Mouse (Mus musculus): Measurements from ENCODE around the gene Cbx4.

Gene Cbx4

DNA sequence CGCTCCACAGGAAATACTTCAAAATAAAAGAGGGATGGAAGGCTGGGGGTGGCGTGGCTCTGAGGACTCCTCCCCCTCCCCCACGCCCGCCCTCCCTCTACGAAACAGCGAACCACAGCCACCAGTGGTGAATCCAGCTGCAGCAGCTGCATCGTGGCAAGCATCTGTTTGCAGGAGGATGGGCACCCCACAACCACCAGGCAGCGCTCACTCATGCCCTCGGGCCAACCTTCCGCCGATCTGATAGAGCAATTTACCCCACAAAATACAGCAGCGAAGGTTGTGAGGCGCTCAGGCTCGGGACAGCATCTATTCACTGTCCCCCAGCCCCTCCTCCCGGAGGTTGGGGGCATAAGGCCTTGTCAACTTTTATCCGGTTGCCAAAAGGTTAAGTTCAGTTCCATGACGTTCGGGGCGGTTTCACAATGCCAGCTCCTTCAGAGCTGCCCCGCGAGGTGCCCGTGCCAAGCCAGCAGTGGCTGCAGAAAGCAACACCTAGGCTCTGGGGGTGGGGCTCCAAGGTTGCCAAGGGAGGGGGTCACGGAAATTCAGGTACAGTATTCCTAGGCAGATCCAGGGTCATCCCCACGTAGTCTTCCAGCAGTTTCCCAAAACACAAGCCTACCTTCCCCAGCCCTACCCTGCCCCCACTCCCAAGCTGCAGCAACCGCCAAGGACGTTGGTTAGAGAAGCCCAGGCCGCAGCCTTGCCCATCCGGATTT is 2.1 kb downstream of the Cbx4 start:
- DNase-seq, result peak; percentile 70

DNA sequence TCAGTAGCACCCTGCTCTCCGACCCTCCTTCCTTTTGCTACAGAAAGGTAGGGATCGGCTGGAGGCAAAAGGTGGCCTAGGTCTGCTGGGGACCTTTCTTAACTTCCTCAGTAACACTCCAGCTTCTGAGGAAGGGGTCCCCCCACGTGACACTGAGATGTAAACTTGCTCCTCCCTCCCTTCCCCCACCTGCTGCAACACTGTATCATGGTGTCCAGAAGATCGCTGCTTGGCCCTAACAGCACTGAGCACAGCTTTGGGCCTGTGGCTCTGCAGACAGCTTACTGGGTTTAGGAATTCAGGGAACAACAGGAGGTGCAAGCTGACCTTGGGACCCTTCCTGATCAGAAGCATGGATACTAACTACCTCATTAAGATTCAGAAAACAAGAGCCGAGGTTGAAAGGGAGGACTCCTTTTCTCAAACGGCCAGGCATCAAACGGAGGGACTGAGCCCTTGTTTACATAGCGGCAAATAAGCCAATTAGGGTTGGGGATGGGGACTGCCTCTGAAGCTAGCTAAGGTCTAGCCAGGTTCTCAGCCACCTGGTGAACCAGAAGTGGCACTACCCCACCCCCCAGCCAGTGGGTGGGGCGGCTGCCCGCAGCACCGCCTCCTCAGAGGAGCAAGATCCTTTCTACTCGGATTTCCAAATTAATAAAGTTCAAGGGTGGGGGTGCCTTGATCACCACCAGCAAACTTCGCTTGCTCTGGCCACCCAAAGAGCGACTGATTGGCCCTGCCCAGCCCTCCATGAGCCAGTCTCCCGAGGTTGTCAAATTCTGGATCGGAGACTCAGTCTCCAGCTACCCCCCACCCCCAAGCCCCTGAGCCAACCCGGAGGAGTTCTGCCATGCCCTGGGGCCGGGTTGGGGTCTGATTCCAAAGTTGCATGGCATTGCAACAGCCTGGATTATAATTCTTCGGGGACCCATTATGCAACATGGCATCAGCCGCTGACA is 3.1 kb downstream of the Cbx4 start:
- peak; percentile 35 for DNase-seq

DNA sequence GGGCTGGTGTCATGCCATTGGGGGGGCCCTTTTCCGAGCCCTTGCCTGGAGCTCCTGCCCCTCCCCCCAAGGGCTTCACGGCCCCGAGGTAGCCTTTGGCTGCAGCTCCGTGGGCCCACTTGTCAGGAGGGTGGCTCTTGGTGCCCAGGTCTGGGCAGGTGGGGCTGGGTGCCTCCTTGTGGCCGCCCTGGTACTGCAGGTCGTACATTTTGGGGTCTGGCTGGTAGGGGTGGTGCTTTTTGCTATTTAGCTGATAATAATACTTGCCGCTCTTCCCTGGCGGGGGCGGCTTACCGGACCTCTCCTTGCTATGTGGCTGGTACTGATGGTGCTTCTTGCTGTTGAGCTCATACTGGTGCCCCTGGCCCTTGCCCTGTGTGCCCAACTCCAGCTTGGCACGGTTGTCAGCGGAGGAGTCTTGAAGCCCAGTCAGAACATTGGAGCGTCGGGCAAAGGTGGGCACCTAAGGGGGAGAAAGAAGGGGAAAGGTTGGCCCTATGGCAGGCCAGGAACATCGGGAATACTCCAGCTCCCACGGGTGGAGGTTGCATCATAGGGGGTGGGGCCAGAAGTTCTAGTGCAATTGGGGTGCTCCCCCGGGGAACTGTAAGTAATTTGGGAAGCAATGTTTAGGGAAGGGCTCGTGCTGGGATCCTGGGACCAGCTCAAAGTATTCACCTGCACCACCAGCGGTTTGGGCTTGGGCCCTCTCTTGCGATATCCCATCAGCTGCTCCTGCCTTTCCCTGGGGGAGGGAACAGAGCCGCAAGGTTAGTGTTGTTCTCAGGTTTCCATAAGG is 4.0 kb downstream of the Cbx4 start:
- DNase-seq, result peak; percentile 55

DNA sequence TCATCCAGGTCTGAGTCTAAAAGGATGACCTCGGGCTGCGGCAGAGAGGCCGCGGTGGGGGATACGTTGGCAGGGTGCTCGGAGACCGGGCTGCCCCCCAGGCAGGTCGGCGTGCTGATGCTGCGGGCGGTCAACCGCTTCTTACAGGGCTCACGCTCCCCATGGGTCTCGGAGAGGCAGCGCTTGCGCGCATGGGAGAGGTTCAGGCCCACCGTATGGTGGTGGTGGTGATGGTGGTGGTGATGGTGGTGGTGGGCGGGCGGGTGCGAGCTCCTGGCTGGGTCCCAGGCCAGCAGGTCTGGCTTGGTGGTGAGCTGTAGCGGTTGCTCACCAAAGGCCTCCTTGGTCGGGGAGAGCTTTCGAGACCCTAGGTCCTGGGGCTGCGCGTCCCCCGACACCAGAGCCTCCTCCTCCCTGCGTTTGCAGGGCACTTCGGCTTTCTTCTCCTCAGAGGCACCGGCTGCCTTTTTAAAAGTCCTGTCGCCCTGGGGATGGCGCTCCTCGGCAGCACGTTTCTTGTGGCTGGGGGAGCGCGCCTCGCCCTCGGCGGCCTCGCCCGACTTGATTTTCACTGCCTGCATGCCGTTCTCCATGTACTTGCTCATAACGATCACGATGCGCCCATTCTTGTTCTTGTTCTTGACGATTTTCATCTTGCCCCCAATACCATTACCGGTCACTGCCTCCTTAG is 4.7 kb downstream of the Cbx4 start:
- DNase-seq, result no peak

DNA sequence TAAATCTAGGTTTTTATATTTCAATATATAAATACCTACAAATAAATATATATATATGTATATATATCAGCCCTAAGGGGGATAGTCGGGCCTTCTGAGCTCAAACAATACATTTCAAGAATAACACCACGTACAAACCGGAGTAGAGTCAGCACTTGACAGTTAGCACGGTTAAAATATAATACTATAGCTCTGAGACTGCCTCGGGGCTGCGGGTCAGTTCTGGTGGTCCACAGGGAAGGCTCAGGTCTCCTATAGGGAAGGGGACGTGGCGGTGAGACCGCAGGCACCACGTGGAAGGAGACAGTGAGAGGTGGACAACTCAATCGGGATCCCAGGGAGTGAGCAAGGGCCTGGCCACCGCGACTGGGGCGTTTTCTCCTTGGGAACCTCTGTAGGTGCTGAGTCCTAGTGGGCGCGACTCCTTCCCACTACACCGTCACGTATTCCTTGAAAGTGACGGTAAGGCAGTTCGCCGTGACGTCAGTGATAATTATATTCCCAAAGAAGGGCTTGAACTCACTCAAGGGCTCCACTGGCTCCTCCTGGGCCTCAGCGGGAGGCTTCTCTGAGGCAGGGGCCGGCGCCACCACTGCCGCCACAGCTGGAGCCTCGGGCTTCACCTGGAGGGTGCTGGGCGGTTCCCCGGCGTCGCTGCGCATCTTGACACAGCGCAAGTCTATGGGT is 5.4 kb downstream of the Cbx4 start:
- no peak for DNase-seq

DNA sequence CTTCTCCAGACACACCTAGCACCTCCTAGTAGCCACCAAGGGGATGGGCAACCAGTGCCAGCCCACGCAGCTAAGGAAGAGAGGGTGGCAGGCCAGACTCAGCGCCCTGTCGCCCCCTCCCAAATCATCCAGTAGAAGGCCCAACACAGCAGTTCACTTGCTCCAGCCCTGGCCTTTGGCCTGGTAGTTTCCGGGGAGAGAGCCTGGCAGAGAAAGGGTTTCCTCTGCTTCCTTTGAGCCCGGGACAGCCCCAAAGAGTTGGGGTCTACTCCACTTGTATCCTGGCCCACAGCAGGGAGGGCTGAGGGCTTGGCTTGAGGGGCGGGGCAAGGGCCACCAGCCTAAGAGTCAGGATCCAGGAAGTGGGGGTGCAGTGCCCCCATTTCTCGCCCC is 6.6 kb downstream of the Cbx4 start:
- DNase-seq, result no peak

DNA sequence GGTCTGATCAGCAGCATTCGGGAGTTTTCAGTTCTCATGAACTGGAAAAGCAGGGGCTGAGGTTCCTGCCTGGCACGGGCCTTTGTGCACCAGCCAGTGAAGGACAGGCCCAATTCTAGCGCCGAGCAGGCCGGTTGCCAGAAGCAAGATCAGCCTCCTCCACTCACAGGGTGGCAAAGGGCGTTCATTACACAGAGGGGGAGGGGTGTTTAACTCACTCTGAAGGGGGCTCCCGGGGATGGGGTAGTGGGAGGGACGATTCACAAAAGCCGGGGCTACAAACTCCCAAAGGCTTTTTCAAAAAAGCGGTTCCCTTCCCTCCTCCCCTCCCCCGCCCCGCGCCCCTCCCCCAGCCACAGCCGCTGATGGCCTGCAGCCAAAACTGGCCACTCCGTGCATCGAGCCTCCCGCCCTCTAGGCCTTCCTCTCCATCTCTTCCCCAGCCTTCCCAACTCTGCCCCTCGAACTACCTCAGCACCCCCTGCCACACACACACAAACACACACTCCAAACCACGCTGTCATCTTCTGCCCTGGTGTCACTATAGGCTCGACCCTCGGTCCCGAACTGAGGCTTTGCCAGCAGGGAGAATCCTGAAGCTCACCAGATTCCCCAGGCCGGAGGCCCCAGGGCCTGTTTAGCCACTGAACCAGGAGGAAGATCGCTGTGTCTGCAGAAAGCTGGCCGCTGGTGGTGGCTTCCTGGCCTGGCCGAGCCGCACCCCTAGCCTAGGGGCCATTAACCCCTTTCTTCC is 7.2 kb downstream of the Cbx4 start:
- peak; percentile 78 for DNase-seq

DNA sequence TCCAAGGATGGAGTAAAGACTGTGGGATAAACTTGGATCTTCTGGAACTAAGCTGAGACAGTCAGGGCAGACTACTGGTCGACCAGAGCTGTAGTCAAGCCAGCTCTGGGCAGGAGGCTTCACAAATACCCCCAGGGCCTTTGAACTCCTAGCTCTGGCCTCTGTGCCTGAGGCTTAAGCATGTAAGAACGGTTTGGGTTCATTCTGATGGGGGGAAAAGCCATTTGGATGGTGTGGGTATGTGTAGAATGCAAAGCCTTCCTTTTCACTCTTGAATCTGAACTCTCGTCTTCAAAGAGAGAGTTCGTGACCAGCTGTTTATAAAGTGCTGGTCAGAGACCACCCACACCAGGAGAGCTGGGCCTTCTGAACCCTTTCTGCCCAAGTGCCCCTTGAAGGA is 8.3 kb downstream of the Cbx4 start:
- no peak for DNase-seq

DNA sequence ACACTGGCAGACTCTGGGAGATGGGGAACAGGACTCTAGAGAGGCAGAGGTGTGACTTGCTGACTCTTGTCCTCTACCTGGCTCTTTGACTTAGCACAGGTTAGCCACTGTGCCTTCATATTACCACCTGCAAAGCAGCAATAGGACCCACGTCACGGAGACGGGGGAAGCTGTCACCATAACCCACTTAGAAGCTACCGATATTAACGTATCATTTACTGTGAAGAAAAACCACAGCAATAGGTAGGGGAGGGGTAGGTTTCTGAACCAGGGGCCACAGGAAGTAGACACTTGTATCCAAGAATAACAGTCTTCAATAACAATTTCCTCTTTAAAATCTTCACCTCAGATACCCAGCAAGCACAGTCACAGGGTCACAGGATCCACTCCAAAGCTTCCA is 10.2 kb downstream of the Cbx4 start:
- DNase-seq, result no peak

DNA sequence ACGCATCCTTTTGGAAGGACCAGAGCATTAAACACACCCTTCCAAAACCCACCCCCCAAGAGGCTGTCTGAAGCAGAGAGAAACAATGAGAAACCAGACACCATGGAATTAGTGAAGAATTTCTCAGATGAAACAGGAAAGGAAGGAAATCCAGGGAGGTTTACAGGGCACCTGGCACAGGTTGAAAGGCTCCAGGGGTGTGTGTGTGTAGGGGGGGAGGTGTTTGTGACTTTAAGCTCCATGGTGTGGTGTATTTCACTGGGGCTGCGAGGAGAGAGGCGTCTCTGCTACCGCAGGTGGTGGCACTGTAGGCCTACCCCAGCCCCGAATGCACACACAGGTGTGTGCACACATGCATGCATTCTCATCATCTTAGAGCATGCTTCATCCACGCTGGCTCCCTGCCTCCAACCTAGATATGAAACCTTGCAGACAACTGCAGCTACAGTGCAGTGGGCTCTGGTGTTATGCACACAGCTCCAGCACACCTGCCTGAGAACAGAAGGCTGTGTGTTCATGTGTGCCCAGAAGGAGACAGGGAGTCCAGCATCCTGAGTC is 12.1 kb downstream of the Cbx4 start:
- no peak for DNase-seq

DNA sequence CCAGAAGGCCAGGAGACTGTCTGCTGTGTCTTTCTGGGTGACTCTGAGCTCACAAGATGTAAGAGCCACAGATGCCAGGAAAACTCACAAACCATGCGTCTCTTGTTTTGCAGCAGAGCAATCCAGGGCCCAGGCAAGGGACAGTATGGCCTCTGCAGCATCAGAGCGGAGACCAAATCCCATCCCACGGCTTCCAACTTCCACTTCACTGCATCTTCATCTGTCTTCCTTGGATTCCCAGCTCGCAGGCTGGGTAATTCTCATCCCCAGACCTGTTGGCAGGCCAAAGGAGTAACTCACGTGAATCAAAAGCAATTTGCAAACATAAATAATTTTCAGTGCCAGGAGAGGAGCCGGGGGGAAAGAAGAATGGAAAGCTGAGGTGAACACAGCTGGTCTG is 13.0 kb downstream of the Cbx4 start:
- DNase-seq, result no peak

DNA sequence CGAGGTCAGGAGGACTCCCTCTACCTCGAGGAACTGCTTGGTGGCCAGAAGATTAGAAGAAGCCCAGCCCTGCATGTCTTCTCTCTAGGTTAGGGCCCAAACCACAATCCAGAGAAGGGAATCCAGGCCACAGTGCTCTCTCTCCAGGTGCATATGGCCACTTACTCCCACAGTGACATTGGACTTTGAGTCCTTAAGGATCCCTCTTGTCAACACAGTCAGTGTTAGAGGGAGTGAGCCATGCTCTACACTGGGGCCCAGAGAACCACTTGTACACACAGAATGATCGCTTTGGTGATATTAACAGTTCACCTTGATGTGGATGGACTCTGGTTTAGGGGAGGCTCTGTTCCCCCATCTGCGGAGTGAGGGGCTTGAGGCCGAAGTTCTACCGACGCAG is 13.8 kb downstream of the Cbx4 start:
- DNase-seq, result no peak

DNA sequence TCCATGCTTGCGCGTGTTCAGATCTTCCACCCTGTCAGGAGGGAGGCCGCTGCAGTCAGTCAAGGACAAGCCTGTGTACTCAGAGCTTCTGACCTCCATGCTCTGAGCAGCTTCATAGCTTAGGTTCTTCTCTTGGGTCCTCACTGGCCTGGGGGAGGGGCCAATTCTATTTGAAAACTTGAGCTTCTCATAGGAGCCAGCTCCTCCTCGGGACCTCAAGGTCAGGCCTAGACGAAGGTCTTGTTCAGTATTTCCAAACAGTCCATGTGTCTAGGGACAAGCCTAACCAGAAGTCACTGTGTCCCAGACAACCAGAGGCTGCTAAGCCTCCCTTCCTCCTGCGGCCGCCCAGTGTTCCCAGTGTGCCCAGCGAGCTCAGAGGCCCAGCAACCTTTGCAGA is 19.2 kb downstream of the Cbx4 start:
- no peak for DNase-seq

DNA sequence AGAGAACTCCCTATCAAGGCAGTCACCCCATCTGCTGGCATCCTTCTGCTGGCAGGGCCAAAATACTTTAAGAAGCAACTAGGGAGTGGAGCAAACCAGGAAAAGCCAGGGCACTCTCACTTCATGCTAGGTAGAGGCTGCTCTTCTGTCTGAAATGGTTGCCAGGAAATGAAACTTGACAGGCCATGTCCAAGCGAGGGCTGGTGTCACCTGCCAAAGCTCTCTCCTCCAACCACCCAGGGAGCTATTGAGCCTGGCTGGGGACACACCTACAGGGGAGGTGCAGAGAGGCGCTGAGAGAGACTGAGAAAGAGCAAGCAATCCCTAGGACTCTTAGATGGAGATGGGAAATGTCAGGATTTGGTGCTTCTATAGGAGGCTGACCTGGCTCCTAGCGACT is 26.8 kb downstream of the Cbx4 start:
- no peak for DNase-seq

DNA sequence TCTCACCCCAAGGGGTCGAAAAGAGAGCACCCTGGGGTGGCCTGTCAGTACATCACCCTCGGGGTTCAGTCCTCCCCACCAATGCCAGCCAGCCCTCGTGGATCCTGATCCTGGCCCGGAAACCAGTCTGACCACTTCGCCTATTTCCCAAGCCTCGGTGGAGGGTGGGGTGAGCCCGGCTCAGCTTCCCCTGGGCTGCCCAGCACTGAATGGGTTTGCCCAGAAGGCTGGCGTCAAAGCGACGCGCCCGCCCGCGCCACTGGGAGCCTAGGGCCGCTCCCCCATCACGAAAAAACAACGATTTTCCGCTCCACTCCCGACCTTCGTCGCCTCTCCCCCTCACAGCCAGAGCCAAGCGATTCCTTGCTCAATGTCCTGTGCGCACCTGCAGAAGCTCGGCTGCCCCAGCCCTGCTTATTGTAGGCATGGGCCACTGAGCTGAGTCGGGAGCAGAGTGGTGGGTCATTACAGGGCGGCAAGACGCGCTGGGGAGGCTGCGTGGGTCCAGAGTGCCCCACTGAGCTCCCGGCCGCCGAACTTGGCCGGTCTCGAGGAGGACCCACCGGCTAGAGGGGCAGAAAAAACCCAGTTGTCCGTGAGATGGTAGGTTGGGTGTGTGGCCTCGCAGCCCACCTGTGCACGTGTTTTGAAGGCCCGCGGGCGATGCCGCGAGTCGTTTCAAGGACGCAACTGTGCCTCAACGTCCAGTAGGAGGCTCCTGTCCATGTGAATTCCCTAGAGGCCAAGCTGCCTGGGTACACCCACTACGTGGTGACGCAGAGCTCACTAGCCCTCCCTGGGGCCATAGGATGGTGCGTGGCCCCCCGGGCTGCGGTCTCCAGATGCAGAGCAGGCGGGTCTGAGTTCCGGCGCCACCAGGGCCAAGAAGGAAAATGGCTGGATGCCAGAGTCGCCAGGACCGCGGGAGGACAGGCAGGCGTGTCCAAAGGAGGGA is 27.7 kb downstream of the Cbx4 start:
- peak; percentile 63 for DNase-seq

DNA sequence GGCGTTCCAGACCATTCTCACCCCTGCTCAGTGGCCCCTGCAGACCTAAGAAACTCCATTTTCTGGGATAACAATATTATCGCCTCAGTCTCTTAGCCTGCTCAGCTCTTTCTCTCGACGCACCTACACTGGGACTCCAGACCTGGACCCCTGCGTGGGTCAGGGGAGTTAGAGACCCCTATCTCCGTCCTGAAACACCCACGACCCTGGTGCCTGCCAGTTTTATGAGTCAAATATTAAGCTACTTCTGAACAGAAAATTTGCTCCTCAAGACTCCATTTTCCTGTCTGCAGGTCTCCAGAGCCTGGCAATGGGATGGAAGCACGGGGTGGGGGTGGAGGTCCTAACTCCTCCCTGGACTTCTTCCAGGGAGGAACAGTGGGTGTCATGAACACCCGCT is 28.7 kb downstream of the Cbx4 start:
- no peak for DNase-seq

DNA sequence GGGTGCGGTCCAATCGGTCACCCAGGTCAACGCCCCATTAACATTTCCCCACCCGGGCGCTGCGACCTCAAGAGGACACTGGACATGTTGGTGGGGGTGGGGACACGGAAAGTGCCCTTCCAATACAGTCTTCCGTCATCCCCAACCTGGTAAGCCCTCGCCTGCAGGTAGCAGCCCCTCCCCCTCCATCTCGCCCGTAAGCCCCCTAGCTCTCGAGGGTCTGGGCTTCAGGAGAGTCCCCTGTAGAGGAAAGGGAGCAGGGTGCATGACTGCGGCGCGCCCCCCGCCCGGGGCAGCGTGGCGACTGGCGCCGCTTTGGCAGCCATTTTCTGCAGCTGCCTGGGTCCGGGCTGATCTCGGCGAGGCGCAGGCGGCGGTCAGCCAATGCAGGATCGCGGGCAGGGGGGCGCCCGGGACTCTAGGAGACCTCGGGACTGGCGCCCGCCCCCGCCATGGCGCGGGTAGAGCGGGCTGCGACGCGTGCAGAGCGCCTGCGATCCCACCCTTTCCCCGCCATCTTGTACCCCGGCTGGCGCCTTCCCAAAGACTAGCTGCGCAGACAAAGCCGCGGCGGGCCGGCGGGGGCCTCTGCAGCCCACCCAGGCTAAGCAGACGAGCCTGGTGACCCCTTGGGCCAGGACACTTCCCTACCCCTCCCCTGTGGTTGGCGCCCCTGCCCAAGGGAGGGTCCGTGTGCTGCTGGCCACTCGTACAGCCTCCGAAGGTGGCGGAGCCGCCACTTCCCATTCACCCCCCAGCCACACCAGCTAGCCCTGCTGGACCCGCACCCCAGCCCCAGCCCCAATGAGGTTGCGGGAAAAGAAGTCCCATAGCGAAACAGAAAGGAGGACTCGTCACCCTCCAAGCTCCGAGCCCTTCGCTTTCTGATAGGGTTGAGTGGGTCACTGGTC is 29.5 kb downstream of the Cbx4 start:
- peak; percentile 67 for DNase-seq

DNA sequence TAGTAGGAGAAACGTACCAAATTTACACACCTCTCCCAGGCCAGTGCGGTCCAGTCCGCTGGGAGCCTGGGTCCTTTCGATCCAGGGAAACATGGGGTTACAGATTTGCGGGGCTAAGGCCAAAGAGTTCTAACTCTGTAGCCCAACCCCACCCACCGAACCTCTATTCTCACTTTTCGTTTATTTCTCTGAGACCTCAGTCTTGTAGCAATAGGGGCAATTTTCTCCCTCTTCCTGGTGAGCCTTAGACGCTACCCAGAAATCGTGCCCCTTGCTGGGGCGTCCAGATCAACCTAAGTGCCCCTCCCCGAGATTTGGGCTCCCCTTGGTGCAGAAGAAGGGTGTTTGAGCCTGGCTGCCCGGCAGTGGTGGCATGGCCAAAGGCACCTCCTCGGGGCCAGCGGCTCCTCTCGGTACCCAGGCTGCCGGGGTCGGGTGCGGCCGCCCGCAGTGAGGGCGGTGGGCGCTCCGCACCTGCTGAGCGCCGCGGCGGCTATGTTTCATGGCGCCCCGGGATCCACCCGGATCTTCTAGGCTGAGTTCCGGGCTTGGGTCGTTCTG is 30.4 kb downstream of the Cbx4 start:
- DNase-seq, result peak; percentile 51

Data from kidney, adult 18-20 months (tissue).